Mouse (Mus musculus) small intestine, adult 2 months (tissue): ENCODE data around the gene Armc9.

ENCODE experiments used
- CTCF ChIP-seq: fragments of 200-500 bp; IDR thresholded peaks from 2 replicates; pipeline ENCODE4 v1.5.1; 2012; ENCODE audit warnings: low read depth, mild to moderate bottlenecking, control low read depth, inconsistent platforms, low read length, moderate library complexity, mixed read lengths; ENCODE audit not compliant: insufficient replicate concordance, insufficient read length; ENCODE audit errors: extremely low read depth
- POLR2A ChIP-seq: fragments of 200-500 bp; IDR thresholded peaks from 2 replicates; pipeline ENCODE4 v1.6.1; 2012; ENCODE audit warnings: low read depth, mild to moderate bottlenecking, control low read depth, inconsistent platforms, low read length, moderate library complexity

- no peak for TF ChIP-seq CTCF
- TF ChIP-seq POLR2A, result no peak
These were observed 80.5 kb downstream of the Armc9 start for GRCm38 (mm10) chr1:86235118-86235517.
